Mouse (Mus musculus) cerebellum, adult 18-20 months (tissue): ENCODE measurements around the gene Gm128.

Experiments
- DNase-seq, 2 experiments: peaks; one replicate each; pipeline ENCODE4 v3.0.0; 2021

The Gm128 gene

GRCm38 (mm10) chr3:95194721-95195135 is 46.7 kb downstream of the Gm128 start:
- DNase-seq, result peak; percentile 24 to 59
